Mouse (Mus musculus) thymus, postnatal 36 days (tissue): ENCODE data around the gene Itpk1.
A peak's percentile ranks its signal among the peaks of the same experiment; 100 is the strongest.

Experiments used
- DNase-seq, 2 experiments: peaks; one replicate each; pipeline ENCODE4 v3.0.0; 2022; ENCODE audit warnings: mixed read lengths in 2 of 2

Itpk1 gene

GRCm38 (mm10) chr12:102590711-102591360 is 113.9 kb downstream of the Itpk1 start:
- no peak for DNase-seq

- DNase-seq = no peak
These were observed 117.6 kb downstream of the Itpk1 start for GRCm38 (mm10) chr12:102587106-102587505.

GRCm38 (mm10) chr12:102586286-102586881 is 118.3 kb downstream of the Itpk1 start:
- no peak for DNase-seq

- no peak for DNase-seq
These were observed 119.3 kb downstream of the Itpk1 start for GRCm38 (mm10) chr12:102585390-102585789.

GRCm38 (mm10) chr12:102582441-102582840 is 122.3 kb downstream of the Itpk1 start:
- DNase-seq = no peak

- no peak for DNase-seq
These were observed 123.0 kb downstream of the Itpk1 start for GRCm38 (mm10) chr12:102581579-102582196.

GRCm38 (mm10) chr12:102579041-102579440 is 125.7 kb downstream of the Itpk1 start:
- peak; percentile 68 to 76 for DNase-seq

GRCm38 (mm10) chr12:102576659-102577398 is 127.9 kb downstream of the Itpk1 start:
- no peak for DNase-seq

- no peak for DNase-seq
These were observed 129.0 kb downstream of the Itpk1 start for GRCm38 (mm10) chr12:102575541-102576329.

GRCm38 (mm10) chr12:102573036-102573435 is 131.7 kb downstream of the Itpk1 start:
- DNase-seq = no peak

- no peak for DNase-seq
These were observed 133.1 kb downstream of the Itpk1 start for GRCm38 (mm10) chr12:102571666-102572065.

- no peak for DNase-seq
These were observed 134.0 kb downstream of the Itpk1 start for GRCm38 (mm10) chr12:102570734-102571133.

GRCm38 (mm10) chr12:102570111-102570510 is 134.6 kb downstream of the Itpk1 start:
- DNase-seq = no peak

- DNase-seq = no peak
These were observed 136.5 kb downstream of the Itpk1 start for GRCm38 (mm10) chr12:102568219-102568618.

GRCm38 (mm10) chr12:102566951-102567350 is 137.8 kb downstream of the Itpk1 start:
- DNase-seq = no peak

GRCm38 (mm10) chr12:102565086-102565485 is 139.6 kb downstream of the Itpk1 start:
- DNase-seq = no peak

- no peak for DNase-seq
These were observed 147.4 kb downstream of the Itpk1 start for GRCm38 (mm10) chr12:102557372-102557771.

GRCm38 (mm10) chr12:102555850-102556249 is 148.9 kb downstream of the Itpk1 start:
- no peak for DNase-seq

- DNase-seq = peak; percentile 54 to 60
These were observed 149.8 kb downstream of the Itpk1 start, which contains the start of gene Chga for GRCm38 (mm10) chr12:102554721-102555516. Chga (plus strand) TSS chr12:102554969.

GRCm38 (mm10) chr12:102553705-102554275 is 150.9 kb downstream of the Itpk1 start:
- DNase-seq = no peak

GRCm38 (mm10) chr12:102552001-102552400 is 152.7 kb downstream of the Itpk1 start:
- DNase-seq = no peak
